Mouse (Mus musculus) hindbrain, embryonic 15.5 days (tissue): ENCODE data around the gene Kcnh3. TPM values are rescaled to one million over a fixed set of nuclear protein-coding genes. Genes with fewer than 3 reads are reported as not detected.

ENCODE experiments used
- ATAC-seq: fragments of 200-750 bp; cut with Nextera tagmentation; 2 replicates; pipeline ENCODE4 v1.8.0; 2017; ENCODE audit warnings: low read depth, moderate number of reproducible peaks, moderate TSS enrichment; ENCODE audit not compliant: low FRiP score
- H3K27ac ChIP-seq: fragments of 300-500 bp; sonication (generic); replicated peaks from 2 replicates; pipeline ENCODE4 v1.5.1; 2015; ENCODE audit warnings: mild to moderate bottlenecking, inconsistent platforms
- H3K27me3 ChIP-seq: fragments of 300-500 bp; sonication (generic); 2 replicates; pipeline ENCODE4 v1.6.1; 2015; ENCODE audit warnings: control low read depth, inconsistent platforms
- H3K36me3 ChIP-seq: fragments of 300-500 bp; sonication (generic); 2 replicates; pipeline ENCODE4 v1.6.1; 2015; ENCODE audit warnings: control low read depth, inconsistent platforms
- H3K4me1 ChIP-seq: fragments of 300-500 bp; sonication (generic); replicated peaks from 2 replicates; pipeline ENCODE4 v1.6.1; 2015; ENCODE audit warnings: control low read depth, inconsistent platforms
- H3K4me2 ChIP-seq: fragments of 300-500 bp; sonication (generic); 2 replicates; pipeline ENCODE4 v1.6.1; 2015; ENCODE audit warnings: moderate library complexity, mild to moderate bottlenecking, inconsistent platforms
- H3K4me3 ChIP-seq: fragments of 300-500 bp; sonication (generic); 2 replicates; pipeline ENCODE4 v1.5.1; 2015; ENCODE audit warnings: mild to moderate bottlenecking, inconsistent platforms
- H3K9ac ChIP-seq: fragments of 300-500 bp; sonication (generic); 2 replicates; pipeline ENCODE4 v1.6.1; 2015; ENCODE audit warnings: inconsistent platforms
- H3K9me3 ChIP-seq: fragments of 300-500 bp; sonication (generic); 2 replicates; pipeline ENCODE4 v1.6.1; 2016; ENCODE audit warnings: control low read depth, inconsistent platforms
- WGBS: fragments of 180-500 bp; shearing (Covaris S2); methylation state at CpG from one replicate; pipeline ENCODE4 v1.1.7; 2015; 5-methylcytosine and 5-hydroxymethylcytosine counted together
- polyA plus RNA-seq: library from polyadenylated mRNA; unstranded; fragments of >200 nt; fragmentation: Nextera tagmentation; extraction: Ambion mirVana; gene quantifications from 2 replicates; pipeline ENCODE4 v1.2.1, GENCODE M21; 2015

Kcnh3 gene
- polyA plus RNA-seq = 0.81 and 1.5 TPM in 2 replicates

GRCm38 (mm10) chr15:99224208-99224911 lies at the start of gene Kcnh3:
TSS of gene Kcnh3 (plus strand) at chr15:99224861.
- Histone ChIP-seq H3K36me3 (no peaks in the 10 kb centered on the region), H3K27ac (no peak within 1 kb of the TSS), H3K9me3 (no peaks in the 10 kb centered on the region), H3K9ac (peak within 1 kb of the TSS; percentile 23; the same call in 1 of the 2 replicates), H3K4me3 (peak within 1 kb of the TSS; percentile 38), H3K27me3 (peaks cover 79% of the 10 kb centered on the region), H3K4me2 (peak within 1 kb of the TSS; percentile 57), H3K4me1 (peaks cover 31% of the 10 kb centered on the region)
- 1% methylated on average over 65 of the region's 66 CpGs for WGBS
- no peak for ATAC-seq

GRCm38 (mm10) chr15:99179639-99180038 lies 45.0 kb upstream of the Kcnh3 start:
- peaks cover 36% of the 10 kb centered on the region for H3K36me3 ChIP-seq
- H3K27ac ChIP-seq = no peak overlapping the region
- no peaks in the 10 kb centered on the region for H3K4me1 ChIP-seq
- WGBS = 92% methylated on average over 1 of the region's 2 CpGs
- H3K27me3 ChIP-seq = no peaks in the 10 kb centered on the region
- no peak overlapping the region for H3K4me2 ChIP-seq
- H3K9ac ChIP-seq = no peak overlapping the region
- H3K9me3 ChIP-seq = no peaks in the 10 kb centered on the region
- no peak for ATAC-seq
- no peak overlapping the region for H3K4me3 ChIP-seq

DNA sequence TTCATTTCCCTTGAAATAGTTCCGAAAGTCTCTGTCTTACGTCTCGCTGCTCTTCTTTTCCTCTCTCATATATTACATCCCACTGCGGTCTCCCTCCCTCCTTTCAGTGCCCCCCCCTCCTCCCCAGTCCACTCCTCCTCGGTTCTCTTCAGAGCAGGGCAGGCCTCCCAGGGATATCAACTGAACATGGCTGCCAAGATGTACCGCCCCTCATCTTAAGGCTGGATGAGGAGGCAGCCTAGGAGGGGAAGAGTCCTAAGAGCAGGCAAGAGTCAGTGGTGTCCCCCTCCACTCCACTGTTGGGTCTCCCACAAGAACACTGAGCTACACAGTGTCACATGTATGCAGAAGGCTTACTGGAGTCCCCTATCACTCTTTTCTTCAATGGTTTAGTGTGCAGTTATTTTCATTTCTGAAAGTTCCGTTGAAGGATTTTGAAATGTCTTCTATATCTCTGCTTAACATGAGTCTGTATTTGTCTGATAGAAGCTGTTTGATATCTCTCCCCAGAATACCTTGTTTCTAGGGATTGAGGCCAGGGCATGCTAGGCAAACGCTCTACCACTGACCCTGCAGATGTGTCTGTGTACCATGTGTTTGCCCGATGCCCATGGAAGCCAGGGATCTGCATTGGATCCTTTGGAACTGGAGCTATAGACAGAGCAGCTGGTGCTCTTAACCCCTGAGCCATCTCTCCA lies 40.3 kb upstream of the Kcnh3 start:
- Histone ChIP-seq H3K4me3 (no peak overlapping the region), H3K4me2 (no peak overlapping the region), H3K27me3 (no peaks in the 10 kb centered on the region), H3K27ac (no peak overlapping the region), H3K9ac (no peak overlapping the region), H3K4me1 (no peaks in the 10 kb centered on the region), H3K36me3 (peaks cover 44% of the 10 kb centered on the region), H3K9me3 (no peaks in the 10 kb centered on the region)
- no peak for ATAC-seq
- 94% methylated on average over 9 of the region's 9 CpGs for WGBS

DNA sequence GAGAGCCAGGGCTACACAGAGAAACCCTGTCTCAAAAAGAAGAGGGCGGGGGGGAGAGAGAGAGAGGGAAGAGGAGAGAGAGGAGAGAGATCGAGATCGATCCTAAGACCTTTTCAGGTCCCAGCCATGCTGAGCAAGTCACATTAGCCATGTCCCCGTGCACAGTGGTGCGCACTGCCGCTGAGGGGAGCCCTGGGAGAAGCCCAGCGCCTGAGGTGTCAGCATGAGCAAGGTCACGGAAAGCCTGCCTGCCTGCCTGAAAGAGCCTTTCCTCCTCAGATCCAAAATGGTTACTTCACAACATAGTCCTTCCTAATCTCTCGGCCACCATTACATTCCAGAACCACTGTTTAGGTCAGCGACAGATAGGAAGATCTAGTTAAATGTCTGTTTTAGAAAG lies 30.3 kb upstream of the Kcnh3 start:
- Histone ChIP-seq H3K9me3 (no peaks in the 10 kb centered on the region), H3K27me3 (no peaks in the 10 kb centered on the region), H3K4me1 (no peaks in the 10 kb centered on the region; the same call in 1 of the 2 replicates), H3K36me3 (peaks cover 9% of the 10 kb centered on the region), H3K9ac (no peak overlapping the region), H3K27ac (no peak overlapping the region), H3K4me2 (no peak overlapping the region), H3K4me3 (no peak overlapping the region)
- no peak for ATAC-seq
- WGBS = 60% methylated on average over 10 of the region's 10 CpGs

DNA sequence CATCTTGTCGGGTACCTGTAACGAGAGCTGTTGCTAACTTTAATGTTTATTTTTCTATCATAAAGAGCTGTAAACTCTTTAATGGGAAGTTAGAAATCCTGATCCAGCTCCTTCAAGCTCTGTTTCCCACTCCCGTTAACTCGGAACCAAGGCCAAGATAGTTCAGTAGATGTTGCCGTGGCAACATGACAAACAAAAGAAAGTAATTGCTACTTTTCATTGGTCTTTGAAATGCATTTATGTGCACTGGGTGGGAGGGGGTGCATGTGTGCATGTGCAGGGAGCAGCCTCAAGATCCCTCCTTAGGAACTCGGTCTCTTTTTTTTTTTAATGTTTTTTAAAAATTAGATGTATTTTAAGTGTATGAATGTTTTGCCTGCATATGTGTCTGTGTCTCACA lies 29.6 kb upstream of the Kcnh3 start:
- H3K36me3 ChIP-seq = peaks cover 9% of the 10 kb centered on the region
- H3K9me3 ChIP-seq = no peaks in the 10 kb centered on the region
- no peak overlapping the region for H3K9ac ChIP-seq
- ATAC-seq = no peak
- H3K4me3 ChIP-seq = no peak overlapping the region
- H3K27me3 ChIP-seq = no peaks in the 10 kb centered on the region
- 40% methylated on average over 6 of the region's 6 CpGs for WGBS
- H3K27ac ChIP-seq = no peak overlapping the region
- H3K4me1 ChIP-seq = no peaks in the 10 kb centered on the region; the same call in 1 of the 2 replicates
- no peak overlapping the region for H3K4me2 ChIP-seq

GRCm38 (mm10) chr15:99198761-99199160 lies 25.9 kb upstream of the Kcnh3 start:
- H3K4me3 ChIP-seq = no peak overlapping the region
- no peaks in the 10 kb centered on the region for H3K9me3 ChIP-seq
- no peak for ATAC-seq
- H3K27ac ChIP-seq = no peak overlapping the region
- no peaks in the 10 kb centered on the region for H3K36me3 ChIP-seq
- H3K4me2 ChIP-seq = no peak overlapping the region
- H3K4me1 ChIP-seq = no peaks in the 10 kb centered on the region; the same call in 1 of the 2 replicates
- H3K9ac ChIP-seq = no peak overlapping the region
- no peaks in the 10 kb centered on the region for H3K27me3 ChIP-seq

- no peak overlapping the region for H3K27ac ChIP-seq
- no peak for ATAC-seq
- no peak overlapping the region for H3K4me2 ChIP-seq
- H3K9me3 ChIP-seq = no peaks in the 10 kb centered on the region
- no peaks in the 10 kb centered on the region for H3K27me3 ChIP-seq
- no peak overlapping the region for H3K9ac ChIP-seq
- WGBS = 77% methylated on average over 8 of the region's 8 CpGs
- no peak overlapping the region for H3K4me3 ChIP-seq
- H3K36me3 ChIP-seq = peaks cover 20% of the 10 kb centered on the region
- H3K4me1 ChIP-seq = no peaks in the 10 kb centered on the region
These were observed 18.7 kb upstream of the Kcnh3 start for GRCm38 (mm10) chr15:99205959-99206358.

- ATAC-seq = no peak
- no peaks in the 10 kb centered on the region for H3K27me3 ChIP-seq
- no peak overlapping the region for H3K4me3 ChIP-seq
- H3K4me2 ChIP-seq = no peak overlapping the region
- WGBS = 89% methylated on average over 10 of the region's 10 CpGs
- H3K4me1 ChIP-seq = no peaks in the 10 kb centered on the region
- H3K36me3 ChIP-seq = peaks cover 44% of the 10 kb centered on the region
- H3K9ac ChIP-seq = no peak overlapping the region
- no peak overlapping the region for H3K27ac ChIP-seq
- no peaks in the 10 kb centered on the region for H3K9me3 ChIP-seq
These were observed 11.5 kb upstream of the Kcnh3 start for GRCm38 (mm10) chr15:99213183-99213582.

DNA sequence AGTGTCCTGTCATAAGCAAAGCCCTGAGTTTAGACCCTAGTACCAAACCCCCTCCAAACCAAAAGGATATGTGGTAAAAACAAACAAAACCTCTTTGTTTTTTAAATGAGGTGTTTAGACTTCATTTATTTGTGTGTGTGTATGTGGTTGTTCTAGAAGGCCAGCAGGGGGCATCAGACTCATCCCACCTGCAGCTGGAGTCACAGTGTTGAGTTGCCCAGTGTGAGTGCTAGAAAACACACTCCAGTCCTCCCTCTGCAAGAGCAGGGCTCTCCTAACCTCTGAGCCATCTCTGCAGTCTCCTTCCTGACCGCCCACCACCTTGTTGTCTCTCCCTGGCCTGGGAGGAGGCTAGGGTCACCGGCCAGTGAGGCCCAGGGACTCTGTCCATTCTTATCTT lies 9.7 kb upstream of the Kcnh3 start:
- Histone ChIP-seq H3K36me3 (peaks cover 30% of the 10 kb centered on the region), H3K27ac (no peak overlapping the region), H3K27me3 (peaks cover 5% of the 10 kb centered on the region), H3K4me1 (no peaks in the 10 kb centered on the region), H3K4me2 (no peak overlapping the region), H3K9ac (no peak overlapping the region), H3K9me3 (no peaks in the 10 kb centered on the region), H3K4me3 (no peak overlapping the region)
- WGBS = 77% methylated on average over 2 of the region's 2 CpGs
- ATAC-seq = no peak

GRCm38 (mm10) chr15:99215741-99216463 lies 8.8 kb upstream of the Kcnh3 start:
- H3K36me3 ChIP-seq = peaks cover 25% of the 10 kb centered on the region
- H3K4me1 ChIP-seq = no peaks in the 10 kb centered on the region
- H3K4me2 ChIP-seq = no peak overlapping the region
- 87% methylated on average over 11 of the region's 11 CpGs for WGBS
- H3K9ac ChIP-seq = no peak overlapping the region
- H3K9me3 ChIP-seq = no peaks in the 10 kb centered on the region
- no peak overlapping the region for H3K27ac ChIP-seq
- H3K4me3 ChIP-seq = no peak overlapping the region
- ATAC-seq = no peak
- peaks cover 14% of the 10 kb centered on the region for H3K27me3 ChIP-seq

DNA sequence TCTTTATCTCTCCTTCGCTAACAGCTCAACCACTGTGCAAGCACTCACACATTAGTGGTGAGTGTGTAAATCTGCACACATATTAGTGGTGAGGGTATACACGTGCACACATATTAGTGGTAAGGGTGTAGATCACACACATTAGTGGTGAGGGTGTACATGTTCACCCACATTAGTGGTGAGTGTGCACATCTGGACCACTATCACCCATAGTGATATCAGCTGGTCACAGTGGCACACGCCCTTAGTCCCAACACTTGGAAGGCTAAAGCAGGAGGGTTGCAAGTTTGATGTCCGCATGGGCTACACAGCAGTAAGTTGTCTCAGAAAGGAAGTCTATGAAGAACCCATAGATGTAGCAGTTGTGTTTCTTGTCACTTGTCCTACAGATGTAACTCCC lies 7.0 kb upstream of the Kcnh3 start:
- no peaks in the 10 kb centered on the region for H3K4me1 ChIP-seq
- ATAC-seq = no peak
- H3K27me3 ChIP-seq = peaks cover 28% of the 10 kb centered on the region
- H3K9ac ChIP-seq = no peak overlapping the region
- peaks cover 9% of the 10 kb centered on the region for H3K36me3 ChIP-seq
- no peaks in the 10 kb centered on the region for H3K9me3 ChIP-seq
- WGBS = 91% methylated on average over 4 of the region's 4 CpGs
- no peak overlapping the region for H3K27ac ChIP-seq
- H3K4me2 ChIP-seq = no peak overlapping the region
- no peak overlapping the region for H3K4me3 ChIP-seq

GRCm38 (mm10) chr15:99221315-99221952 lies 3.2 kb upstream of the Kcnh3 start:
- ATAC-seq = no peak
- peaks cover 52% of the 10 kb centered on the region for H3K27me3 ChIP-seq
- H3K36me3 ChIP-seq = no peaks in the 10 kb centered on the region
- H3K4me3 ChIP-seq = no peak overlapping the region
- H3K9me3 ChIP-seq = no peaks in the 10 kb centered on the region
- no peak overlapping the region for H3K9ac ChIP-seq
- 9% methylated on average over 8 of the region's 8 CpGs for WGBS
- no peak overlapping the region for H3K27ac ChIP-seq
- peaks cover 31% of the 10 kb centered on the region for H3K4me1 ChIP-seq
- no peak overlapping the region for H3K4me2 ChIP-seq
